Mouse (Mus musculus) hindlimb bud, embryonic 11.5 days (tissue): ENCODE data around the gene Trim47.
"Not testable (repeated sequence)": the region's sequence is repeated elsewhere in the genome, so short reads cannot be mapped to it uniquely, and the experiment has no call there.

Experiments
- DNase-seq: peaks from one replicate; pipeline ENCODE4 v3.0.0-alpha.2; 2012; ENCODE audit warnings: low read depth, low spot score; ENCODE audit errors: extremely low spot score

Gene Trim47

DNA sequence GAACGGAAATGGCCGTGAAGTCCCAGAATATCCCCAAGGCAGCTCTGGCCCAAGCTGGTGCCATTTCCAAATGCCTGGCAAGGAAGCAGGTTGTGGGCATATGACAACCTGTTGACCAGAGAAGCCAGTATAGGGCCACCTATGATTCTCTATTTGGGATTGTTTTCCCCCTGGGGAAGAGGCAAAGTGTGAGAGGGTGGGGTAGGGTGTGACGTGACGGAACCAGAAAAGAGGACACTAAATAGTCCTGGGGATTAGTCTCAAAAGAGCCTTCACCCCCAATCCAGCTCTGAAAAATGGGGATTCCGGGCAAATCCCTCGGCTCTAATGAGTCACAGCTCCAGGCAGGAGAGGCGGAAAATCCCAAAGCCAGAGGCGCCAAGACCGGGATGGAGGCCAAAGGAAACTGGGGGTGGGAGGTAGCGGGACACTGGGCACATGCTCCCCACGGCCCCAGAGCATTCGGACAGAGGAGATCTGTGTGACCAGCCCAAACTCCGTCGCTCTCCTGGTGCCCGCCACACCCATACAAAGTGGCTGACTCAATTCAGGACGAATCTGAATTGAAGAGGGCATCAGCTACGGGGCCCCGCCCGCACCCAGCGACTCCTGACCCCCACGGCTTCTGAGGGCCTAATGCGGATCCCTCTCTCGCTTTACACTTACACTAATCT, 18.4 kb downstream of the Trim47 start:
- no peak for DNase-seq

DNA sequence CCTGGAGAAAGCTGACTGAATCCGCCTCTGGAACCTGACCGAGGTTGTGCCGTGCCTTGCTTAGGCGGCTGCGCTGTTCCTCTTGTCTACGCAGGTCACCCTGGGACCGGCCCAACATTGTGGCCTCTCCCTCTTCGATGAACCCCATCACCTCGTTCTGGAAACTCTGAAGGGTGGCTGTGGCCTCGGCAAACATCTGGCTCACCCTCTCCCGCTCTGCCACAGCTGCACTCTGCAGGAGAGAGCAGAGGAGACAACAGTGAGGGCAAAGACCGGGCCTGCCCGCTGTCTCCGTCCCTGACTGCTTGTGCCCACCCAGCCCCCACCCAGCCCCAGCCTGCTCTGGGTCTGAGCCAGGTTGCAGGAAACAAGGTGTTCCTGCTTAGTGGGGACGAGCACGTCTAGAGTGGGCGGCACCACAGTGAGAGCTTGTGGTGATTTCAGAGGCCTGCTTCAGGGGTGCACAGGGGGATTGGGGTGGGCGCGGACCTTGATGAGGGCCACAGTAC, 19.2 kb downstream of the Trim47 start:
- DNase-seq, result no peak

DNA sequence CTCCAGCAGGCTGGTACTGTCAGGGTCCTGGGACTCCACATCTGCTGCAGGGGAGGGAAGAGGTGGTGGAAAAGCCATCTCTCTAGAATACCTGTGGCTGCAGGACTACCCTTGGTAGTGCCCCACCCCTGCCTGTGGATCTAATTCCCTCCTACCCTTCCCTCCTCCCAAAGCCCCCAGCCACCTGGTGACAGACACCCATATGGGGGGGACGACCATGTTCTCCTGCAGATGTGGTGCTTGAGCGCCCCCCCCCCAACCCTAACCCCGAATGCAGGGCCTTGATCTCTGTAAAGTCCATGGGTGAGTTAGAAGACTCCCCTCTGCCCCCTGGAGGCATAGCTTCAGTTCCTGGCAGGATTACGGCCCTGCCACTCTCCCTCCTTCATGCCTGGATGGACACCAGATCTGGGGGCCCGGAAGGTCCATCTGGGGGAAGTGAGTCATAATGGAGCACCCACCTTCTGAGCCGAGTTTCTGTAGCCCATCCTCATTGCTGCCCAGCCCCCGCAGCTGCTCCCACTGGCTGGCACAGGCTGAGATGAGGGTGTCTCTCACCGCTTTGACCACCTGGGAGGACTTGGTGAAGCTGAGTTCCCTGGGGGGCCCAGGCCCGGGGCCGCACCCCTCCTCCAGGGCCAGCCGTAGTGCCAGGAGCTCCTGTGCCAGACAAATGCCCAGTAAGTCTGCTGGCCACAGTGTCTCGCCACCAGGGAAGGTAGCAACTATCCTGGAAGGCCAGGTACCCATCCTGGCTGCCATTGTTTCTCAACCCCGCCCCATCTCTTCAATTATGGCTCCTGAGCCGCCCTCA, 19.8 kb downstream of the Trim47 start:
- DNase-seq, result no peak

DNA sequence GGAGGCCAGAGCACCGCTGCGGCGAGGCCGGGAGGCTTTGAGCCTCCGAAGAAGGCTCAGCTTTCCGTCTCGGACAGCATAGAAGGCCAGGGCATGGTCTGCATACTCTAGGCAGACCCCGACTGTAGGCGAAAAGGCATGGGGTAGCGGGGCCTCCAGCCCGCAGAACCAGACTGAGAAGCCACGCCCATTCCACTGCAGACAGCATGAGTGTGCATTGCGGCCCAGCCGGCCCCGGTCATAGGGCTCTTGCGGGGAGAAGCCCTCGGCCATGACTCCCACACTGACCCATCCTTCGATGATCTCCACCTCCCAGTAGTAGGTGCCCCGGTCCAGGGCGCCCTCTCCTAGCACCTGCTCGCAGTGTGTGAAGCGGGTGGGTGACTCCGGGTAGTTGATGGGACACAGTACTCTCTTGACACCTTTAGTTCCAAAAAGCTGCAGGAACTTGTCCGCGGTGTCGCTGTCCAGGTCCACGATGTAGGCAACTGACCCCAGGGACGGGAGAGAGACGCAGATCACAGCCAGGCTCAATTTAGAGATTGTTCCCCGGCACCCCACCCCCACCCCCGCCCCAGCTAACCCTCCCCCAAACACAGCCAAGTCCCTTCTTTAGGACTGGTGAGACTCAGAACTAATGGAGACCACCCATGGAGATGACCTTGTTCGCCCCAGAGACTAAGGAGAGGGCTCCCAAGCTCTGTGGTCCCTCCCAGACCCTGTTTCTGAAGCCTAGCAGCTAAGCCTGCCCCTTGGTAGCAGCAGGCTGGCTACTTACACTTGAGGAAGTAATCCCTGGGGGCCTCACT, 20.7 kb downstream of the Trim47 start:
- DNase-seq, result no peak

GRCm38 (mm10) chr11:116105065-116105464, 21.9 kb downstream of the Trim47 start:
- DNase-seq, result no peak

GRCm38 (mm10) chr11:116104006-116104646, 22.9 kb downstream of the Trim47 start:
- no peak for DNase-seq

GRCm38 (mm10) chr11:116103572-116103971, 23.4 kb downstream of the Trim47 start:
- DNase-seq, result no peak

- no peak for DNase-seq
Measured at GRCm38 (mm10) chr11:116102472-116102871, 24.5 kb downstream of the Trim47 start.

DNA sequence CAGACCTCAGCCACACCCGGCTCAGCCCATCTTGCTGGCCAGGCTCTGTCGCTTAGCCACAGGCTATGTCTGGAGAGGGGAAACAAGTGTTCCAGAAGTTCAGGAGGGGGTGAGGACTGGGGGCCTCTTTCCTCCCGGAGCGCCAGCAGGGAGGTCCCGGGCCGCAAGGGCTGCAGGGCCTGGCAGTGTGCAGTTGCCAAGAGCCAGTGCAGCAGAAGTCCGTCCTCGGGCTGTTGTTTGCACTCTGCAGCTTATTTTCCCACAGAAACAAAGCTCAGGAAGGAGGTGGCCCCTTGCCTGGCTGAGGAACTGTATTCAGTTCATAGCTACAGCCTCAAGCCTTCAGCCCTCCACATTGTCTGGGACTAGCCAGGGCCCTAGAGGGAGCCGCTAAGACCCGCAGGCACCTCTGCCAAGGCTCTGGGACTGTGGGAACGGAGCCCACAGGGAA, 25.1 kb downstream of the Trim47 start:
- no peak for DNase-seq

DNA sequence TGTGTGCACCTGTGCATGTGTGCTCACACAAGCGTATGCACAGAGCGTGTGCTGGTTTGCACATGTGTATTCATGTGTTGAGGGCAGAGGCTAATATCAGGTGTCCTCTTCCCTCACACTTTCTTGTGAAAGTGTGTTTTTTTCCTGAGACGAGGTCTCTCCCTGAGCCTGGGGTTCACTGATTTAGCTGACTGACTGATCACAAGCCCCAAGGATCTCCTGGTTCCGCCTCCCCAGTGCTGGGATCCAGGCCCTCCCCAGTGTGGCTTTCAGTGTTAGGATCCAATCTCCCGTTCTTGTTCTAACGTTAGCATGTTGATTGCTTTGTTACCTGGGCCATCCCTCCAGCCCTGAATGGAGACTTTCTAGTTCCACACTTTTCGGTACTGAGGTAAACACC, 26.2 kb downstream of the Trim47 start:
- DNase-seq, result no peak

DNA sequence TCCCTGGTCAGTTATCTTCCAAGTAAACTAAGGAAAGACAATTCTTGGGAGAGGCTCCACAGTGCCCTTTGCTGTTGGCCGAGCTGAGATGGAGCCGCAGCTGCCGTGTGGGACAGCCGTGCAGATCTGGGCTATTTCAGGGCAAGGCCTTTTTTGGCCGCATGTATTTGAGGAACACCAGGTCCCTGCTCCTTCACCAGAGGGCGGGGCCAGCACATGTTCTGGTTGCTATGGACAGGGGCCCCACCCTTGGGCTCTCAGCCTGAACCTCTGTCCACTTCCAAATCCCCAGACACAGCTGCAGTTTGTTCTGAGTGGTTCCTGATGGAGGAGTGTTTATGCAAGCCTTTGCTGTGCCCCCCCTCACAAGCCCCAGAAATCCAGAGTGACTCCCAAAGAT, 26.6 kb downstream of the Trim47 start:
- no peak for DNase-seq

GRCm38 (mm10) chr11:116099462-116099861, 27.5 kb downstream of the Trim47 start:
- no peak for DNase-seq

GRCm38 (mm10) chr11:116098711-116099460, 28.1 kb downstream of the Trim47 start:
- DNase-seq, result no peak

DNA sequence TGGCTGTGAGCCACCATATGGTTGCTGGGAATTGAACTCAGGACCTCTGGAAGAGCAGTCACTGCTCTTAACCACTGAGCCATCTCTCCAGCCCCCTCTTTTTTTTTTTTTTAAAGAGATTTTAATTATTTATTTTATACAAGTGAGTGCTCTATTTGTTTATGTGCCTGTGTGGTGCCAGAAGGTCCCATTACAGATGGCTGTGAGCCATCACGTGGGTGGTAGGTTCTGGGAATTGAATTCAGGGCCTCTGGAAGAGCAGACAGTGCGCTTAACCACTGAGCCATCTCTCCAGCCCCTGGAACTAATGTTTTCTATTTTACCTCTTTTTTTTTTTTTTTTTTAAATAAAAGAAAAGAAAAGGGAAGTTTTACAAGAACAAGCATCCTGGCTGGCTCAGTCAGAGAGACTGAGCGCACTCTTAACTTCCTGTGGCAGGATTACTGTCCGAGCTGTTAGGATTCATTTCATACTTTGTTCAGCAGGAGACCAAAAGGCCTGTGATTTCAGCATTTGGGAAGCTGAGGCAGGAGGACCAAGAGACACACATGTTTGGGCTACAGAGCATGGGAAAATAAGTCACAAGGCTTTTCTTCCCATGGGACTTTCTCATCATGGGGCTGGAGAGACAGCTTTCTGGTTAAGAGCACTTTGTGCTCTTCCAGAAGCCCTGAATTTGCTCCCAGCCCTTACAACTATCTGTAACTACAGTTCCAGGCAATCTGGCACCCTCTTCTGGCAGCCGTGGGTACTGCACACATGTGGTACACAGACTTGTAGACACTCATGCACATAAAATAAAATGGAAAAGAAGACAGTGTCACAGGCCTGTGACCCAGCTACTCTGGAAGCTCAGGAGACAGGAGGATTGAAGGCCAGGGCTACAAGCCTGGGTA, 30.5 kb downstream of the Trim47 start:
- no peak for DNase-seq

GRCm38 (mm10) chr11:116095573-116095972, 31.4 kb downstream of the Trim47 start:
- DNase-seq, result no peak

- no peak for DNase-seq
Measured at GRCm38 (mm10) chr11:116093771-116094565, 33.0 kb downstream of the Trim47 start.

GRCm38 (mm10) chr11:116092959-116093358, 34.1 kb downstream of the Trim47 start:
- not testable (repeated sequence) for DNase-seq

- DNase-seq, result no peak
Measured at GRCm38 (mm10) chr11:116091591-116091990, 35.4 kb downstream of the Trim47 start.
